18 mouse cellular contexts compared by ENCODE assay signal in the genomic region with DNA sequence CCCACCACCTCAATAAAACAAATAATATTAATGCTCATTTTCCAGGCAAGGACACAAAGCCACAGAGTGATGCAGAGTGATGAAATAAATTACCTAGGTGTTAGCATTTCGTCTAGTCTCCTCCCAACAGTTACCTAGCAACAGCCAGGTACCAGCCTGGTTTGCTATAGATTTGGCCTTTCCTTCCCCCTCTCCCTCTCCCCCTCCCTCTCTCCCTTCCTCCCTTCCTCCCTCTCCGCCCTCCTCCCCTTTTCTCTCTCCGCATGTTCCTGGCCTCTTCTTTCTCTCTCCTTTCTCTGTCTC. TPM values are rescaled to one million over a fixed set of nuclear protein-coding genes. Genes with fewer than 3 reads are reported as not detected.
DNase-seq lines count a peak whose midpoint lies in the region; ATAC-seq and TF ChIP-seq lines count a peak whose summit lies in the region.
"Had no signal": no experiment of that assay in that cellular context is flagged by ENCODE, and none has a peak within 500 bp of the region (broad histone marks: within the 10 kb centered on the region; RNA-seq: fewer than 3 reads in every experiment).

No protein-coding gene starts in this region.

- no peak; the same call in 1 of the 2 replicates for ATAC-seq in forebrain, embryonic 14.5 days
- no peak for ATAC-seq in forebrain, embryonic 11.5 days (replicated peaks; ENCODE audit: low FRiP score)
- ATAC-seq in midbrain, embryonic 12.5 days (ENCODE audit: low FRiP score, low read depth), result peak; percentile 12; the same call in 1 of the 2 replicates
- no peak for ATAC-seq in midbrain, embryonic 11.5 days (ENCODE audit: low FRiP score)
- peak; percentile 38 for ATAC-seq in forebrain, embryonic 16.5 days
- ATAC-seq in midbrain, postnatal 0 days (ENCODE audit: low FRiP score), result peak; percentile 60
- no peak for ATAC-seq in erythroblast, adult 5-6 weeks (replicated peaks; ENCODE audit: low FRiP score, poor library complexity, severe bottlenecking)

- H3K4me2 ChIP-seq in forebrain, embryonic 14.5 days (ENCODE audit: low read length), result no peak overlapping the region
- no peak overlapping the region for H3K4me2 ChIP-seq in forebrain, embryonic 11.5 days (ENCODE audit: low read depth, low read length, severe bottlenecking)
- H3K4me2 ChIP-seq in midbrain, embryonic 12.5 days (replicated peaks), result no peak overlapping the region
- no peak overlapping the region for H3K4me2 ChIP-seq in midbrain, embryonic 11.5 days
- no peak overlapping the region for H3K4me2 ChIP-seq in forebrain, embryonic 16.5 days (ENCODE audit: low read length)
- H3K4me2 ChIP-seq in midbrain, postnatal 0 days (ENCODE audit: low read depth, low read length, poor library complexity, severe bottlenecking), result peak overlapping the region; percentile 18; the same call in 1 of the 2 replicates
- H3K4me2 ChIP-seq: embryonic facial prominence, embryonic 13.5 days; heart, embryonic 15.5 days; kidney, embryonic 15.5 days had no signal

- no peak overlapping the region for H3K27ac ChIP-seq in forebrain, embryonic 14.5 days (ENCODE audit: low read depth, low read length)
- no peak overlapping the region for H3K27ac ChIP-seq in forebrain, embryonic 11.5 days (ENCODE audit: low read depth, low read length)
- H3K27ac ChIP-seq in midbrain, embryonic 12.5 days (replicated peaks), result no peak overlapping the region
- no peak overlapping the region for H3K27ac ChIP-seq in midbrain, embryonic 11.5 days (ENCODE audit: low read depth, low read length)
- no peak overlapping the region for H3K27ac ChIP-seq in forebrain, embryonic 16.5 days (ENCODE audit: low read length)
- H3K27ac ChIP-seq in midbrain, postnatal 0 days (ENCODE audit: low read depth, low read length), result peak overlapping the region; percentile 57; the same call in 1 of the 2 replicates
- H3K27ac ChIP-seq: embryonic facial prominence, embryonic 13.5 days; heart, embryonic 15.5 days; kidney, embryonic 15.5 days; liver, embryonic 14.5 days; macrophage; stomach, postnatal 0 days had no signal

- no peak overlapping the region for H3K4me3 ChIP-seq in forebrain, embryonic 14.5 days (ENCODE audit: low read depth, low read length)
- no peak overlapping the region for H3K4me3 ChIP-seq in forebrain, embryonic 11.5 days (ENCODE audit: low read depth, low read length)
- H3K4me3 ChIP-seq in midbrain, embryonic 12.5 days, result no peak overlapping the region
- H3K4me3 ChIP-seq in midbrain, embryonic 11.5 days (ENCODE audit: low read depth, low read length), result no peak overlapping the region
- no peak overlapping the region for H3K4me3 ChIP-seq in forebrain, embryonic 16.5 days (replicated peaks; ENCODE audit: low read length)
- no peak overlapping the region for H3K4me3 ChIP-seq in midbrain, postnatal 0 days (ENCODE audit: low read depth, low read length)
- H3K4me3 ChIP-seq: embryonic facial prominence, embryonic 13.5 days; erythroblast, embryonic 14.5 days; heart, embryonic 15.5 days; kidney, embryonic 15.5 days had no signal

- H3K9me3 ChIP-seq in forebrain, embryonic 14.5 days (replicated peaks; ENCODE audit: control insufficient read depth, low read length), result no peaks in the 10 kb centered on the region
- no peaks in the 10 kb centered on the region for H3K9me3 ChIP-seq in forebrain, embryonic 11.5 days (ENCODE audit: control insufficient read depth, low read length)
- H3K9me3 ChIP-seq in midbrain, embryonic 12.5 days, result no peaks in the 10 kb centered on the region
- no peaks in the 10 kb centered on the region for H3K9me3 ChIP-seq in midbrain, embryonic 11.5 days (ENCODE audit: control insufficient read depth, low read length)
- no peaks in the 10 kb centered on the region for H3K9me3 ChIP-seq in forebrain, embryonic 16.5 days (ENCODE audit: control insufficient read depth, low read length)
- no peaks in the 10 kb centered on the region for H3K9me3 ChIP-seq in midbrain, postnatal 0 days (ENCODE audit: low read length)
- H3K9me3 ChIP-seq: embryonic facial prominence, embryonic 13.5 days; heart, embryonic 15.5 days; kidney, embryonic 15.5 days had no signal

- TF ChIP-seq CTCF in midbrain, postnatal 0 days (IDR thresholded peaks at IDR 0.05), result no peak

- WGBS in forebrain, embryonic 14.5 days, result 52% methylated on average over 3 of the region's 3 CpGs
- WGBS in forebrain, embryonic 11.5 days, result 52% methylated on average over 3 of the region's 3 CpGs
- 52% methylated on average over 3 of the region's 3 CpGs for WGBS in midbrain, embryonic 12.5 days
- 63% methylated on average over 3 of the region's 3 CpGs for WGBS in midbrain, embryonic 11.5 days
- 47% methylated on average over 3 of the region's 3 CpGs for WGBS in forebrain, embryonic 16.5 days
- WGBS in midbrain, postnatal 0 days, result 46% methylated on average over 3 of the region's 3 CpGs

- H3K36me3 ChIP-seq in forebrain, embryonic 14.5 days (ENCODE audit: control insufficient read depth, insufficient read depth, low read length), result no peaks in the 10 kb centered on the region
- H3K36me3 ChIP-seq in forebrain, embryonic 11.5 days (ENCODE audit: control insufficient read depth, insufficient read depth, low read length), result no peaks in the 10 kb centered on the region
- no peaks in the 10 kb centered on the region for H3K36me3 ChIP-seq in midbrain, embryonic 12.5 days
- no peaks in the 10 kb centered on the region for H3K36me3 ChIP-seq in midbrain, embryonic 11.5 days (ENCODE audit: control insufficient read depth, insufficient read depth, low read length)
- H3K36me3 ChIP-seq in forebrain, embryonic 16.5 days (ENCODE audit: control insufficient read depth, insufficient read depth), result no peaks in the 10 kb centered on the region
- H3K36me3 ChIP-seq in midbrain, postnatal 0 days (ENCODE audit: insufficient read depth, low read length), result no peaks in the 10 kb centered on the region
- H3K36me3 ChIP-seq: embryonic facial prominence, embryonic 13.5 days; G1E; heart, embryonic 15.5 days; kidney, embryonic 15.5 days had no signal

- DNase-seq in forebrain, embryonic 14.5 days (ENCODE audit: low spot score), result peak; percentile 29
- no peak for DNase-seq in forebrain, embryonic 11.5 days (ENCODE audit: low spot score)
- no peak for DNase-seq in midbrain, embryonic 11.5 days (ENCODE audit: low spot score, missing footprints)
- DNase-seq in midbrain, postnatal 0 days (ENCODE audit: low spot score), result peak; percentile 29
- no peak for DNase-seq in cerebellum, adult 9-10 months
- DNase-seq: adrenal gland, adult 8-10 months; thymus, adult 18-20 months had no signal

- no peak overlapping the region for H3K9ac ChIP-seq in forebrain, embryonic 14.5 days (ENCODE audit: low read length)
- H3K9ac ChIP-seq in forebrain, embryonic 11.5 days (ENCODE audit: low read length), result no peak overlapping the region
- no peak overlapping the region for H3K9ac ChIP-seq in midbrain, embryonic 12.5 days (replicated peaks)
- H3K9ac ChIP-seq in midbrain, embryonic 11.5 days (ENCODE audit: low read length), result no peak overlapping the region
- H3K9ac ChIP-seq in forebrain, embryonic 16.5 days (replicated peaks; ENCODE audit: low read depth, low read length), result no peak overlapping the region
- H3K9ac ChIP-seq in midbrain, postnatal 0 days (replicated peaks; ENCODE audit: low read length, poor library complexity, severe bottlenecking), result no peak overlapping the region
- H3K9ac ChIP-seq: embryonic facial prominence, embryonic 13.5 days; heart, embryonic 15.5 days; kidney, embryonic 15.5 days; liver, embryonic 14.5 days had no signal

- H3K4me1 ChIP-seq in forebrain, embryonic 14.5 days (ENCODE audit: control insufficient read depth, insufficient read depth, low read length), result no peaks in the 10 kb centered on the region
- no peaks in the 10 kb centered on the region for H3K4me1 ChIP-seq in forebrain, embryonic 11.5 days (replicated peaks; ENCODE audit: control insufficient read depth, insufficient read depth, low read length)
- H3K4me1 ChIP-seq in midbrain, embryonic 12.5 days, result peaks cover 8% of the 10 kb centered on the region; the same call in 1 of the 2 replicates
- H3K4me1 ChIP-seq in midbrain, embryonic 11.5 days (ENCODE audit: control insufficient read depth, insufficient read depth, low read length), result 0 out of 2 replicates have a peak, but pooled peaks cover 2% of the 10 kb centered on the region
- peaks cover 11% of the 10 kb centered on the region for H3K4me1 ChIP-seq in forebrain, embryonic 16.5 days (replicated peaks; ENCODE audit: control insufficient read depth, insufficient read depth, low read length)
- H3K4me1 ChIP-seq in midbrain, postnatal 0 days (ENCODE audit: insufficient read depth, low read length), result no peaks in the 10 kb centered on the region
- H3K4me1 ChIP-seq: embryonic facial prominence, embryonic 13.5 days; heart, embryonic 15.5 days; kidney, embryonic 15.5 days had no signal

- no peaks in the 10 kb centered on the region for H3K27me3 ChIP-seq in forebrain, embryonic 14.5 days (replicated peaks; ENCODE audit: control insufficient read depth, insufficient read depth, low read length)
- no peaks in the 10 kb centered on the region for H3K27me3 ChIP-seq in forebrain, embryonic 11.5 days (ENCODE audit: control insufficient read depth, insufficient read depth, low read length)
- H3K27me3 ChIP-seq in midbrain, embryonic 12.5 days, result no peaks in the 10 kb centered on the region
- H3K27me3 ChIP-seq in midbrain, embryonic 11.5 days (ENCODE audit: control insufficient read depth, insufficient read depth, low read length), result no peaks in the 10 kb centered on the region
- H3K27me3 ChIP-seq in forebrain, embryonic 16.5 days (replicated peaks; ENCODE audit: control insufficient read depth, insufficient read depth, low read length), result no peaks in the 10 kb centered on the region
- H3K27me3 ChIP-seq in midbrain, postnatal 0 days (ENCODE audit: insufficient read depth, low read length), result no peaks in the 10 kb centered on the region
- H3K27me3 ChIP-seq: embryonic facial prominence, embryonic 13.5 days; heart, embryonic 15.5 days; kidney, embryonic 15.5 days had no signal

RNA-seq across cellular contexts. Expression of gene Nudt7, which starts 51.6 kb away (rescaled TPM):
- polyA plus RNA-seq in forebrain, embryonic 14.5 days (2014; fragmentation: Nextera tagmentation; extraction: Ambion mirVana), result 4.6 and 5.0 TPM in 2 replicates
- 9.5 and 10.6 TPM in 2 replicates for polyA plus RNA-seq in forebrain, embryonic 11.5 days (2014; fragmentation: Nextera tagmentation; extraction: Ambion mirVana)
- 8.5 and 10.1 TPM in 2 replicates for polyA plus RNA-seq in midbrain, embryonic 12.5 days (2016; fragmentation: Nextera tagmentation; extraction: Ambion mirVana)
- polyA plus RNA-seq in midbrain, embryonic 11.5 days (2014; fragmentation: Nextera tagmentation; extraction: Ambion mirVana), result 9.8 and 10.7 TPM in 2 replicates
- polyA plus RNA-seq in forebrain, embryonic 16.5 days (2015; fragmentation: Nextera tagmentation; extraction: Ambion mirVana), result 2.6 and 3.2 TPM in 2 replicates
- total RNA-seq in midbrain, postnatal 0 days (2014; rRNA removed), result 0.71 and 1.4 TPM in 2 replicates
- polyA plus RNA-seq in midbrain, postnatal 0 days (2015; fragmentation: Nextera tagmentation; extraction: Ambion mirVana), result 3.5 and 3.9 TPM in 2 replicates
- total RNA-seq in erythroblast, adult 5-6 weeks (2015; ENCODE audit: low replicate concordance), result 6.7 and 15.2 TPM in 2 replicates
- 3.3 and 4.7 TPM in 2 replicates for total RNA-seq in erythroblast, adult 5-6 weeks (2017; ENCODE audit: low replicate concordance)
- polyA plus RNA-seq: G1E had no signal

Comparison
In these comparisons a context has a peak if more than half of its experiments do, and no peak if none do; other contexts are left out.
1. ATAC-seq: peak in midbrain, embryonic 12.5 days (single experiment), forebrain, embryonic 16.5 days (single experiment) and midbrain, postnatal 0 days (single experiment); none in forebrain, embryonic 14.5 days (single experiment), forebrain, embryonic 11.5 days (single experiment), midbrain, embryonic 11.5 days (single experiment) and erythroblast, adult 5-6 weeks (single experiment).
2. DNase-seq: peak in forebrain, embryonic 14.5 days (single experiment) and midbrain, postnatal 0 days (single experiment); none in forebrain, embryonic 11.5 days (single experiment), midbrain, embryonic 11.5 days (single experiment) and cerebellum, adult 9-10 months (single experiment).